Mouse (Mus musculus) brain, embryonic 14.5 days (tissue): ENCODE measurements around the gene Tmem138.

Experiments used
- CTCF ChIP-seq: fragments of 200-500 bp; IDR thresholded peaks from 2 replicates; pipeline ENCODE4 v1.5.1; 2012; ENCODE audit warnings: inconsistent platforms, mild to moderate bottlenecking, moderate library complexity, borderline replicate concordance; ENCODE audit not compliant: insufficient read depth, insufficient read length; ENCODE audit errors: extremely low read depth
- POLR2A ChIP-seq: fragments of 200-500 bp; IDR thresholded peaks from 2 replicates; pipeline ENCODE4 v1.6.1; 2012; ENCODE audit warnings: mild to moderate bottlenecking, inconsistent platforms, borderline replicate concordance; ENCODE audit not compliant: poor library complexity, insufficient read depth, insufficient read length, severe bottlenecking; ENCODE audit errors: extremely low read depth

DNA sequence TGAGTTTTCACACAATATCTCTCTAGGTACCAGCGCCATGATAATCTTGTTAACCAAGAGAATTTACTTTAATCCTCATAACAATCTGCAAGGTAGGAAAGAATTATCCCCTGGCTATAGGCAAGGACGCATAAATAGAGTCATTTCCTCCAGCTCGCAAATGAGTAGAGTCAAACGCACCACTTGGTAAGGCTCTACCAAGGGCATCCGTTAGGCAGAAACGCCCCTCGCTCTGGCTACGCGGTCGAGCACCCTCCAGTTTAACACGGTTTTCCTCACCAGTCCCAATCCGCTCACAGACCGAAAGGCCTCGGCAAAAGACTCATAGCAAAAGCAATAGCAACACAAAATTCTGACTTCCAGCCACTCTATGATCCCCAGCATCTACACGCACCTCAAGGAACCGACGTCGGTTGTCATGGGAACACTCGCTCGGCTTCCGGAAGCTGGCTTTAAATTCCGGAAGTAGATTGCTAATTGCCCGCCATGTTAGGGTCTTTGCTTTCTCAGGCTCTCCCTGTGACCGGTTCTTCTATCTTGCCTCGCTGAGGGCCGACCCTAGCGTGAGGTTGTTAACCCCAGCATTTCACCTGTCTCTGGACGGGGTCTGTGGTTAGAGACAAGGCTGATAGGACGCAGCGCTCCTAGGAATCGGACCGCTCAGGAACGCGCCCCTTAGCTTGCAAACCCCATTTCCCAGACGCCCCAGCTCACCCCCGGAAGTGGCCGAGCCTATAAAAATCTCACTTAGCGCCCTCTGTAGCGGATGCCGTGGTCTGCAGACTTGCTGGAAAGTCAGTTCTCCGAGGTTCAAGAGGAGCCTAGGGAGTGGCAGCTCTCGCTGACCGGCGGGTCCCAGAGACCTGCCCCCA lies at the start of gene Tmem138, which contains the start of gene Cyb561a3:
- TF ChIP-seq CTCF (peak; percentile 65; the same call in 1 of the 2 replicates), POLR2A (peak; percentile 61; the same call in 1 of the 2 replicates)
